Mouse (Mus musculus): ENCODE data around the gene Tff2. TPM values are rescaled to one million over a fixed set of nuclear protein-coding genes. Genes with fewer than 3 reads are reported as not detected.
A peak's percentile ranks its signal among the peaks of the same experiment; 100 is the strongest.

Tff2 gene
- polyA plus RNA-seq, 1 experiment from 2014 or later, result not detected

DNA sequence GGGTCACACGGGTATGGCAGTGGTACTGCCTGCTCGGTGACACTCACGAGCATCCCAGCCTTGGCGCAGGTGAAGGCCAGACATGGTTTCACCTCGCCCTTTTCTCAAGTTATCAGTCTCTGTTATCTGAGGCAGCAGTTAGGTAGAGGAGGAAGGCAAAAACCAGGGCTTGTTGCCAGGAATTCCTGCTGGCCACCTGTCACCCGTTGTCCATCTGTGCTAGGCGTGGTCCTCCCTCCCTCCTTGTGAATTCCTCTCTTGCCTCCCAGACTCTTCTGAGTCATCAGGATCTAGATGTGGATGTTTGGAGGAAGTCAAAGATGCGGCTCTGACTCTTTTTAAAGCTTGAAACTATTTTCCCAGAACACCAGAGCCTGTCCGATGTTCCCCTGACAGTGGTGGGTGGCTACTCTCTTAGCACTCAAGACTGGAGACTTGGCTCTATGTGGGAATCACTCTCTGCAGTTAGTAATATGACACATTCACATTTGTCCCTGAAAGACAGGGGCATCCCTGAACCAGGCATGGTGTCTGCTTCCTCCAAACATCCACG lies 12.7 kb downstream of the Tff2 start:
- no peak overlapping the region for H3K9ac ChIP-seq (replicated peaks)
- no peaks in the 10 kb centered on the region for H3K9me3 ChIP-seq
- H3K36me3 ChIP-seq, result no peaks in the 10 kb centered on the region
- no peak for ATAC-seq (replicated peaks)
- H3K4me2 ChIP-seq (replicated peaks), result no peak overlapping the region
- H3K4me3 ChIP-seq, result no peak overlapping the region
- no peaks in the 10 kb centered on the region for H3K4me1 ChIP-seq
- no peak overlapping the region for H3K27ac ChIP-seq (replicated peaks)
- 82% methylated on average over 10 of the region's 10 CpGs for WGBS
- no peaks in the 10 kb centered on the region for H3K27me3 ChIP-seq

GRCm38 (mm10) chr17:31129452-31129851 lies 14.6 kb downstream of the Tff2 start, which contains the start of gene Tff3:
TSS of gene Tff3 (minus strand) at chr17:31129646.
- WGBS, result 30% methylated on average over 2 of the region's 2 CpGs
- Histone ChIP-seq H3K9me3 (no peaks in the 10 kb centered on the region), H3K4me1 (peaks cover 6% of the 10 kb centered on the region; the same call in 1 of the 2 replicates), H3K4me2 (replicated peaks) (no peak within 1 kb of the TSS), H3K4me3 (no peak within 1 kb of the TSS), H3K27me3 (no peaks in the 10 kb centered on the region), H3K36me3 (no peaks in the 10 kb centered on the region), H3K9ac (replicated peaks) (no peak within 1 kb of the TSS), H3K27ac (replicated peaks) (no peak within 1 kb of the TSS)
- ATAC-seq (replicated peaks), result no peak

DNA sequence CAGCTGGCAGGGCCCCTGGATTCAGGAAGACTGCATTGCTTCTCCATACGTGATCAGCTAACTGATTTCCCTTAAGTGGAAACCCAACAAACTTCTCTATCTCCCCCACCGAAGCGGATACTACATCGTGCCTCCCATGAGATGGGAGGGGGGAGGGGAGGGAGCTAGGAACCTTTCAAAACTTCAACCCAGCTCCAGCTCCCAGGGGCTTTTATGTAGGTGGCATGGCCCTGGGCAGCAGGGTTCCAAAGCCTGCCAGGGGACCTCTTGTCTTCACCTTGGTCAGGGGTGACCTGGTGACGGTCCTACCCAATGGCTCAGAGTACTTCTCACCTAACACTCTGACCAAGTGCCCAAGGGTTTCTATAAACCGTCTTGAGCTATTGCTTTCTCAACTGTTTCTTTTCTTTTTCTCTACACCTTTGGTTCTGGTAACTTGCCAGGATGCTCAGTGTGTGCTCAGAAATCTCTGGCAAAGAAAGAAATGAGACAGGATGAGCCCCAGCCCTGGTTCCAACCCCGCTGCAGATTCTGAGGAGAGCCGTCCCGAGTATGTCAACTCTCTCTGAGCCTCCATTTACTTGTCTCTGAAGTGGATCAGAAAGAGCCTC lies 15.3 kb downstream of the Tff2 start:
- H3K4me1 ChIP-seq, result peaks cover 6% of the 10 kb centered on the region; the same call in 1 of the 2 replicates
- no peak overlapping the region for H3K9ac ChIP-seq (replicated peaks)
- no peak overlapping the region for H3K4me3 ChIP-seq
- no peaks in the 10 kb centered on the region for H3K36me3 ChIP-seq
- no peak overlapping the region for H3K27ac ChIP-seq (replicated peaks)
- WGBS, result 90% methylated on average over 9 of the region's 9 CpGs
- no peaks in the 10 kb centered on the region for H3K27me3 ChIP-seq
- no peak overlapping the region for H3K4me2 ChIP-seq (replicated peaks)
- no peaks in the 10 kb centered on the region for H3K9me3 ChIP-seq
- ATAC-seq (replicated peaks), result no peak

- ATAC-seq (replicated peaks), result peak; percentile 67; the same call in 1 of the 2 replicates
- Histone ChIP-seq H3K9me3 (no peaks in the 10 kb centered on the region), H3K36me3 (no peaks in the 10 kb centered on the region), H3K27me3 (no peaks in the 10 kb centered on the region), H3K9ac (replicated peaks) (no peak overlapping the region), H3K4me2 (replicated peaks) (no peak overlapping the region), H3K4me1 (peaks cover 6% of the 10 kb centered on the region; the same call in 1 of the 2 replicates), H3K27ac (replicated peaks) (no peak overlapping the region), H3K4me3 (no peak overlapping the region)
- WGBS, result 38% methylated on average over 9 of the region's 9 CpGs
Measured at GRCm38 (mm10) chr17:31125548-31126266, 18.4 kb downstream of the Tff2 start.

- WGBS, result 14% methylated on average over 8 of the region's 8 CpGs
- Histone ChIP-seq H3K27ac (replicated peaks) (no peak overlapping the region), H3K36me3 (no peaks in the 10 kb centered on the region), H3K4me1 (peaks cover 6% of the 10 kb centered on the region; the same call in 1 of the 2 replicates), H3K27me3 (no peaks in the 10 kb centered on the region), H3K9ac (replicated peaks) (no peak overlapping the region), H3K9me3 (no peaks in the 10 kb centered on the region), H3K4me3 (no peak overlapping the region), H3K4me2 (replicated peaks) (no peak overlapping the region)
- ATAC-seq (replicated peaks), result peak; percentile 24; the same call in 1 of the 2 replicates
Measured at GRCm38 (mm10) chr17:31121975-31122374, 22.1 kb downstream of the Tff2 start.

DNA sequence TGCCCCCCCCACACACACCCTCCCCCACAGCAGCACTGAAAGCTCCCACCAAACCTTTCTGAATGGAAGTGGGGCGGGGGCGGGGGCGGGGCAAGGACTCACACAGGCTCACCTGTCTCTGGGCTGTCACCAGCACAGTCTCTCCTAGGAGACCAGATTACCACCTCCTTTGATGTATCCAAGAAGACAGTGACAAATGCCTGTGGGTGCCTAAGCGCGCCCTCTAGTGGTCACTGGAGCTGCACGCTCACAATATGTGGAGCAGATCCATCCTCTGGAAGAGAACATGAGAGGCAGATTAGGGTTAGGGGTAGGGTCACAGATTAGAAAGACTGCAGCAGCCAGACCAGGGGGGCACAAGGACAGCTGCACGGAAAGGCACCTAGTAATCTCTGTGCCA lies 24.7 kb downstream of the Tff2 start:
- Histone ChIP-seq H3K4me2 (replicated peaks) (no peak overlapping the region), H3K4me3 (no peak overlapping the region), H3K9ac (replicated peaks) (no peak overlapping the region), H3K9me3 (no peaks in the 10 kb centered on the region), H3K36me3 (peaks cover 12% of the 10 kb centered on the region), H3K4me1 (no peaks in the 10 kb centered on the region), H3K27ac (replicated peaks) (no peak overlapping the region), H3K27me3 (no peaks in the 10 kb centered on the region)
- 9% methylated on average over 7 of the region's 7 CpGs for WGBS
- ATAC-seq (replicated peaks), result peak; percentile 68

GRCm38 (mm10) chr17:31117946-31118345 lies 26.1 kb downstream of the Tff2 start:
- 86% methylated on average over 5 of the region's 5 CpGs for WGBS
- no peaks in the 10 kb centered on the region for H3K27me3 ChIP-seq
- no peak overlapping the region for H3K9ac ChIP-seq (replicated peaks)
- H3K4me1 ChIP-seq, result no peaks in the 10 kb centered on the region; the same call in 1 of the 2 replicates
- H3K4me2 ChIP-seq (replicated peaks), result no peak overlapping the region
- H3K36me3 ChIP-seq, result peaks cover 15% of the 10 kb centered on the region
- ATAC-seq (replicated peaks), result no peak
- no peaks in the 10 kb centered on the region for H3K9me3 ChIP-seq
- no peak overlapping the region for H3K4me3 ChIP-seq
- no peak overlapping the region for H3K27ac ChIP-seq (replicated peaks)

GRCm38 (mm10) chr17:31116063-31116462 lies 28.0 kb downstream of the Tff2 start:
- no peaks in the 10 kb centered on the region for H3K27me3 ChIP-seq
- no peaks in the 10 kb centered on the region for H3K9me3 ChIP-seq
- no peak for ATAC-seq (replicated peaks)
- H3K27ac ChIP-seq (replicated peaks), result no peak overlapping the region
- no peak overlapping the region for H3K4me3 ChIP-seq
- H3K36me3 ChIP-seq, result peaks cover 28% of the 10 kb centered on the region
- H3K4me1 ChIP-seq, result no peaks in the 10 kb centered on the region; the same call in 1 of the 2 replicates
- H3K4me2 ChIP-seq (replicated peaks), result no peak overlapping the region
- no peak overlapping the region for H3K9ac ChIP-seq (replicated peaks)
- 80% methylated on average over 6 of the region's 6 CpGs for WGBS

GRCm38 (mm10) chr17:31113191-31113856 lies 30.8 kb downstream of the Tff2 start:
- Histone ChIP-seq H3K9ac (replicated peaks) (no peak overlapping the region), H3K36me3 (peaks cover 45% of the 10 kb centered on the region), H3K4me2 (replicated peaks) (no peak overlapping the region), H3K27ac (replicated peaks) (no peak overlapping the region), H3K9me3 (no peaks in the 10 kb centered on the region), H3K4me1 (no peaks in the 10 kb centered on the region; the same call in 1 of the 2 replicates), H3K27me3 (no peaks in the 10 kb centered on the region), H3K4me3 (no peak overlapping the region)
- WGBS, result 14% methylated on average over 9 of the region's 9 CpGs
- ATAC-seq (replicated peaks), result no peak

DNA sequence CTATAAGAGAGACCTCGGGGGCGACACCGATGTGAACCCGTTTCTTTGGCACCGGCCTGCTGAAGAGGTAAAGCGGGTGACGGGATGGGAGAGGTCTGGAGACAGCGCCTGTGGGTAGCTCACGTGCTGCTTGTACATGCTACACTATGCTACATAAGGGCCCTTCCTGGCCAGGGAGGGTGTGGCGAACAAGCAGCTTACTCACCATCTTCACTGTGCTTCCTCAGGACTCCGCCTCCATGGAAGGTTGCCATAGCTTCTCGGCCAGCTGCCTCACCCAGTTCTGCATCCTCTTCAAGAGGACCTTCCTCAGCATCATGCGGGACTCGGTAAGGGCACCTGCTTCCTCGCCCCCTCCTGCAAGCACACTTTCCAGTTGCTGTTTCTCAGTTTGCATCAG lies 35.7 kb downstream of the Tff2 start:
- Histone ChIP-seq H3K27me3 (no peaks in the 10 kb centered on the region), H3K4me1 (no peaks in the 10 kb centered on the region), H3K9ac (replicated peaks) (no peak overlapping the region), H3K4me2 (replicated peaks) (no peak overlapping the region), H3K36me3 (peaks cover 38% of the 10 kb centered on the region), H3K4me3 (no peak overlapping the region), H3K27ac (replicated peaks) (no peak overlapping the region), H3K9me3 (no peaks in the 10 kb centered on the region)
- ATAC-seq (replicated peaks), result no peak
- 92% methylated on average over 15 of the region's 15 CpGs for whole genome bisulfite sequencing

GRCm38 (mm10) chr17:31103823-31104222 lies 40.3 kb downstream of the Tff2 start:
- WGBS, result 83% methylated on average over 8 of the region's 8 CpGs
- Histone ChIP-seq H3K36me3 (peaks cover 10% of the 10 kb centered on the region), H3K4me2 (replicated peaks) (no peak overlapping the region), H3K27ac (replicated peaks) (no peak overlapping the region), H3K27me3 (no peaks in the 10 kb centered on the region), H3K4me1 (no peaks in the 10 kb centered on the region), H3K9ac (replicated peaks) (no peak overlapping the region), H3K4me3 (no peak overlapping the region), H3K9me3 (no peaks in the 10 kb centered on the region)
- no peak for ATAC-seq (replicated peaks)

- H3K4me3 ChIP-seq, result no peak overlapping the region
- WGBS, result 88% methylated on average over 8 of the region's 8 CpGs
- no peak overlapping the region for H3K9ac ChIP-seq (replicated peaks)
- ATAC-seq (replicated peaks), result no peak
- H3K36me3 ChIP-seq, result peaks cover 10% of the 10 kb centered on the region
- no peak overlapping the region for H3K27ac ChIP-seq (replicated peaks)
- H3K9me3 ChIP-seq, result no peaks in the 10 kb centered on the region
- H3K4me2 ChIP-seq (replicated peaks), result no peak overlapping the region
- no peaks in the 10 kb centered on the region for H3K27me3 ChIP-seq
- no peaks in the 10 kb centered on the region for H3K4me1 ChIP-seq
Measured at GRCm38 (mm10) chr17:31103007-31103570, 41.0 kb downstream of the Tff2 start.

All from forebrain, embryonic 15.5 days (tissue).